Mouse (Mus musculus) ES-Bruce4 (cell line): ENCODE measurements at regions not wholly inside any gene's neighbourhood (a gene's known extent, or its start where the extent isn't known, plus 50 kb on each side); places are given as distances from the start of the nearest gene placed in this dataset.

Experiments used
- CTCF ChIP-seq: IDR thresholded peaks from one replicate; pipeline ENCODE4 v1.8.1; 2011; ENCODE audit warnings: low read depth, low read length
- EP300 ChIP-seq: IDR thresholded peaks from 2 replicates; pipeline ENCODE4 v1.6.1; 2011; ENCODE audit warnings: low read depth, low read length; ENCODE audit not compliant: insufficient read depth

DNA sequence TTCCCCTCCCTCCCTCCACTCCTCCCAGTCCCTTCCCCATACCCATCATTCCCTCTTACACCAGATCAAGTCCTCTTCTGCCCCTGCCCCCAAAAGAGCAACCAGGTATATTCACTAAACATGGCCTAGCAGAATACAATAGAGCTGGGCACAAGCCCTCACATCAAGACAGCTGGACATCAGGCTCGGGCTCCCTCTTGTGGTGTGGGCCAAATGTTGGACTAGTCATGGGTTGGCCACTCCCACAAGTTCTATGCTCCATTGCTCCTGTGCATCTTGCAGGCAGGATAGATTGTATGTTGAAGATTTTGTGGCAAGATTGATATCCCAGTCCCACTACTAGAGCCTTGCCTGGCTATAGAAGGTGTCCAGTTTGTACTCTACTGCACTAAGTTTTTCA is 240.6 kb upstream of the Chrm2 start:
- no peak for TF ChIP-seq EP300
- peak; percentile 16 for TF ChIP-seq CTCF
